Mouse (Mus musculus) embryo, embryonic 10 days (tissue): Measurements from ENCODE around the gene Slc11a1.
"Not testable (repeated sequence)": the region's sequence is repeated elsewhere in the genome, so short reads cannot be mapped to it uniquely, and the experiment has no call there.

Source experiments
- DNase-seq: peaks from one replicate; pipeline ENCODE4 v3.0.0-alpha.2; 2015; ENCODE audit warnings: low spot score

Gene Slc11a1

GRCm38 (mm10) chr1:74387386-74387988, 12.5 kb downstream of the Slc11a1 start:
- DNase-seq, result no peak

GRCm38 (mm10) chr1:74388398-74388920, 13.5 kb downstream of the Slc11a1 start:
- DNase-seq, result no peak

- DNase-seq, result peak; percentile 45
Observed at GRCm38 (mm10) chr1:74389831-74390286, 14.9 kb downstream of the Slc11a1 start.

GRCm38 (mm10) chr1:74390287-74390906, 15.4 kb downstream of the Slc11a1 start:
- peak; percentile 82 for DNase-seq

- DNase-seq, result peak; percentile 96
Observed at GRCm38 (mm10) chr1:74390924-74391748, 16.1 kb downstream of the Slc11a1 start, which contains the start of gene Ctdsp1. Ctdsp1 (plus strand) TSS chr1:74391509.

- peak; percentile 68 for DNase-seq
Observed at GRCm38 (mm10) chr1:74391844-74392441, 16.9 kb downstream of the Slc11a1 start.

- peak; percentile 47 for DNase-seq
Observed at GRCm38 (mm10) chr1:74392446-74392994, 17.5 kb downstream of the Slc11a1 start.

GRCm38 (mm10) chr1:74393010-74393409, 18.0 kb downstream of the Slc11a1 start:
- no peak for DNase-seq

GRCm38 (mm10) chr1:74393697-74394096, 18.7 kb downstream of the Slc11a1 start:
- DNase-seq, result no peak

- no peak for DNase-seq
Observed at GRCm38 (mm10) chr1:74394311-74394710, 19.3 kb downstream of the Slc11a1 start.

- DNase-seq, result no peak
Observed at GRCm38 (mm10) chr1:74394858-74395257, 19.9 kb downstream of the Slc11a1 start.

- DNase-seq, result no peak
Observed at GRCm38 (mm10) chr1:74395290-74395689, 20.3 kb downstream of the Slc11a1 start.

GRCm38 (mm10) chr1:74396456-74397222, 21.6 kb downstream of the Slc11a1 start:
- not testable (repeated sequence) for DNase-seq

- peak; percentile 99 for DNase-seq
Observed at GRCm38 (mm10) chr1:74397268-74397918, 22.4 kb downstream of the Slc11a1 start.

- DNase-seq, result peak; percentile 82
Observed at GRCm38 (mm10) chr1:74397919-74398451, 23.0 kb downstream of the Slc11a1 start.

- DNase-seq, result no peak
Observed at GRCm38 (mm10) chr1:74400531-74400930, 25.5 kb downstream of the Slc11a1 start.

GRCm38 (mm10) chr1:74401015-74401702, 26.2 kb downstream of the Slc11a1 start:
- no peak for DNase-seq

GRCm38 (mm10) chr1:74404206-74404605, 29.2 kb downstream of the Slc11a1 start:
- no peak for DNase-seq
